Mouse (Mus musculus) kidney, embryonic 16.5 days (tissue): ENCODE measurements at regions not wholly inside any gene's neighbourhood (a gene's known extent, or its start where the extent isn't known, plus 50 kb on each side); places are given as distances from the start of the nearest gene placed in this dataset.

Source experiments
- ATAC-seq: fragments of 200-750 bp; cut with Nextera tagmentation; 2 replicates; pipeline ENCODE4 v1.8.0; 2017; ENCODE audit warnings: moderate TSS enrichment; ENCODE audit not compliant: low FRiP score, low TSS enrichment
- H3K27ac ChIP-seq: fragments of 300-500 bp; sonication (generic); 2 replicates; pipeline ENCODE4 v1.5.1; 2014; ENCODE audit warnings: low read length
- H3K27me3 ChIP-seq: fragments of 300-500 bp; sonication (generic); 2 replicates; pipeline ENCODE4 v1.6.1; 2014; ENCODE audit warnings: low read length, control low read depth, mixed read lengths; ENCODE audit not compliant: insufficient read depth
- H3K36me3 ChIP-seq: fragments of 300-500 bp; sonication (generic); 2 replicates; pipeline ENCODE4 v1.6.1; 2014; ENCODE audit warnings: low read length, control low read depth, mixed read lengths; ENCODE audit not compliant: insufficient read depth
- H3K4me1 ChIP-seq: fragments of 300-500 bp; sonication (generic); 2 replicates; pipeline ENCODE4 v1.6.1; 2014; ENCODE audit warnings: low read length, control low read depth, mixed read lengths; ENCODE audit not compliant: insufficient read depth
- H3K4me2 ChIP-seq: fragments of 300-500 bp; sonication (generic); replicated peaks from 2 replicates; pipeline ENCODE4 v1.6.1; 2014; ENCODE audit warnings: low read depth, low read length
- H3K4me3 ChIP-seq: fragments of 300-500 bp; sonication (generic); 2 replicates; pipeline ENCODE4 v1.5.1; 2014; ENCODE audit warnings: mild to moderate bottlenecking, low read length
- H3K9ac ChIP-seq: fragments of 300-500 bp; sonication (generic); replicated peaks from 2 replicates; pipeline ENCODE4 v1.6.1; 2014; ENCODE audit warnings: low read length
- H3K9me3 ChIP-seq: fragments of 300-500 bp; sonication (generic); 2 replicates; pipeline ENCODE4 v1.6.1; 2016; ENCODE audit warnings: low read length, control low read depth
- WGBS: fragments of 180-500 bp; shearing (Covaris S2); extraction: QIAGEN DNeasy Blood & Tissue Kit; methylation state at CpG from one replicate; pipeline ENCODE4 v1.1.7; 2014; 5-methylcytosine and 5-hydroxymethylcytosine counted together

GRCm38 (mm10) chr8:11077138-11077537 lies 68.9 kb upstream of the Irs2 start:
- H3K4me3 ChIP-seq, result peak overlapping the region; percentile 10; the same call in 1 of the 2 replicates
- H3K27ac ChIP-seq, result no peak overlapping the region

GRCm38 (mm10) chr8:11071162-11071561 lies 62.9 kb upstream of the Irs2 start:
- H3K4me2 ChIP-seq, result no peak overlapping the region
- H3K27me3 ChIP-seq, result no peaks in the 10 kb centered on the region
- H3K36me3 ChIP-seq, result no peaks in the 10 kb centered on the region
- ATAC-seq, result peak; percentile 84; the same call in 1 of the 2 replicates
- no peaks in the 10 kb centered on the region for H3K4me1 ChIP-seq
- no peak overlapping the region for H3K4me3 ChIP-seq
- H3K9ac ChIP-seq, result no peak overlapping the region
- no peak overlapping the region for H3K27ac ChIP-seq
- WGBS, result 59% methylated on average over 2 of the region's 2 CpGs
- no peaks in the 10 kb centered on the region for H3K9me3 ChIP-seq

More at GRCm38 (mm10) chr8:11077138-11077537, 68.9 kb upstream of the Irs2 start:
- Histone ChIP-seq H3K27me3 (no peaks in the 10 kb centered on the region), H3K9ac (no peak overlapping the region), H3K36me3 (no peaks in the 10 kb centered on the region), H3K4me1 (peaks cover 11% of the 10 kb centered on the region; the same call in 1 of the 2 replicates), H3K9me3 (no peaks in the 10 kb centered on the region), H3K4me2 (peak overlapping the region; percentile 38)
- WGBS, result 39% methylated on average over 9 of the region's 9 CpGs
- ATAC-seq, result no peak

DNA sequence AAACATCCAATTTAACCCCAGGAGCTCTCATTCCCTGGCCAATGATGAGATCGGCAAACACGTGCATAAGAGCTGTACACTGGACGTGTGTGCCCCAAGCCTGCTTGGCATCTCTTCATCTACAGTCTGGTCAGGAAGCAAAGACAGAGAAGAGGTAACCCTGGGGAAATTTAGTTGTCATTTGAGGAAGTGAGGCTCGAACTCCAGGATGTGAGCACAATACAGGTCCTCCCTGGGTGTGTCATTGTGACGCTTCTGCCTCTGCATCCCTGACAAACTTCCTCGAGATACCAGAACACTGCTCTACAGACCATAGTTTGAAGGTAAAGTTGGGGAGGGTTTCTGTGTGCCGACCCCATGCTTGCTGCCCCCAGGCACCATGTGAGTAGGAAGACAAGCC lies 59.2 kb upstream of the Irs2 start:
- Histone ChIP-seq H3K36me3 (no peaks in the 10 kb centered on the region), H3K27me3 (peaks cover 3% of the 10 kb centered on the region; the same call in 1 of the 2 replicates), H3K9ac (no peak overlapping the region), H3K4me3 (no peak overlapping the region), H3K27ac (no peak overlapping the region), H3K4me2 (no peak overlapping the region), H3K4me1 (no peaks in the 10 kb centered on the region), H3K9me3 (no peaks in the 10 kb centered on the region)
- 83% methylated on average over 7 of the region's 7 CpGs for WGBS
- no peak for ATAC-seq

DNA sequence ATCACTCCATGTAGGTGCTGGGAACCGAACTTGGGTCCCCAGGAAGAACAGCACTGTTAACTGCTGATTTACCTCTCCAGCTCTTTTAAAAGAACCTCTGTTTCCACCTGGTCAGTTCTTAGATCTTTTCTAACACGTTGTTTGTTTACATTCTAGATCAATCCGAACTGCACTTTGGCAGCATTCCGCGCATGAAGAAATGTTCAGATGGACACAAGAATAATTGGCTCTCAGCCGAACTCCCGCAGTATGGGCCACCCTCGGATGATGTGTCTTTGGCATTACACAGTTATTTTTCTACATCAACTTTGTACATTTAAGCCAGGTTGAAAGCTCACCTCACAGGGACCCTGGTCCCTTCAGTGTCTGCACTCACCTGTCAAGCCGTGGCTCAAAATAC lies 57.7 kb upstream of the Irs2 start:
- H3K9ac ChIP-seq, result no peak overlapping the region
- H3K27ac ChIP-seq, result no peak overlapping the region
- H3K36me3 ChIP-seq, result no peaks in the 10 kb centered on the region
- H3K4me2 ChIP-seq, result no peak overlapping the region
- no peak for ATAC-seq
- no peaks in the 10 kb centered on the region for H3K9me3 ChIP-seq
- H3K4me3 ChIP-seq, result no peak overlapping the region
- WGBS, result 85% methylated on average over 9 of the region's 9 CpGs
- H3K27me3 ChIP-seq, result peaks cover 3% of the 10 kb centered on the region; the same call in 1 of the 2 replicates
- H3K4me1 ChIP-seq, result no peaks in the 10 kb centered on the region

- no peak overlapping the region for H3K4me3 ChIP-seq
- ATAC-seq, result no peak
- no peak overlapping the region for H3K9ac ChIP-seq
- no peaks in the 10 kb centered on the region for H3K4me1 ChIP-seq
- H3K27me3 ChIP-seq, result peaks cover 3% of the 10 kb centered on the region; the same call in 1 of the 2 replicates
- no peak overlapping the region for H3K4me2 ChIP-seq
- H3K27ac ChIP-seq, result no peak overlapping the region
- WGBS, result 58% methylated on average over 4 of the region's 4 CpGs
- no peaks in the 10 kb centered on the region for H3K36me3 ChIP-seq
- no peaks in the 10 kb centered on the region for H3K9me3 ChIP-seq
Measured at GRCm38 (mm10) chr8:11065303-11065702, 57.0 kb upstream of the Irs2 start.

DNA sequence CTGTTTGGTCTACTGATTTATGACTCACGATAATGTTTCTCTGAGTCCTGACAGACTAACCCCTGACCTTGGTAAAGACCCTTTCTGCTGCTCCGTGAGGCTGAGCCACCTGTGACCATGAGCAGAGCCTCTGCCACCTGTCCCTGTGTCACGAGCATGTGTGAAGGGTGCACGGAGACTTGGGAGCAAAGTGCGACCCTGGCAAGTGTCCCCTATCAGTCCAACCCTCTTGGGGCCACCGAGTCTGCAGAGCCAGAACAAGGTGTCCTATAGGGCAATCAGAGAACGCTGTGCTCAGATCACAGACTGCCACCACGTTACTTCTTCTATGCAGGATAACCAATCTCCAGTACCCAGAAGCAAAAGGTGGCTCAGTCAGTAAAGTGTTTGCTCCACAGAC lies 54.8 kb upstream of the Irs2 start:
- Histone ChIP-seq H3K4me1 (no peaks in the 10 kb centered on the region), H3K4me3 (no peak overlapping the region), H3K27me3 (peaks cover 10% of the 10 kb centered on the region), H3K4me2 (no peak overlapping the region), H3K9me3 (no peaks in the 10 kb centered on the region), H3K27ac (no peak overlapping the region), H3K9ac (no peak overlapping the region), H3K36me3 (no peaks in the 10 kb centered on the region)
- no peak for ATAC-seq
- WGBS, result 56% methylated on average over 8 of the region's 8 CpGs

GRCm38 (mm10) chr8:11062348-11062946 lies 54.2 kb upstream of the Irs2 start:
- no peak overlapping the region for H3K27ac ChIP-seq
- 61% methylated on average over 3 of the region's 3 CpGs for WGBS
- no peak overlapping the region for H3K4me3 ChIP-seq
- H3K9me3 ChIP-seq, result no peaks in the 10 kb centered on the region
- H3K27me3 ChIP-seq, result peaks cover 16% of the 10 kb centered on the region
- no peak overlapping the region for H3K4me2 ChIP-seq
- ATAC-seq, result no peak
- H3K36me3 ChIP-seq, result no peaks in the 10 kb centered on the region
- H3K9ac ChIP-seq, result no peak overlapping the region
- no peaks in the 10 kb centered on the region for H3K4me1 ChIP-seq

DNA sequence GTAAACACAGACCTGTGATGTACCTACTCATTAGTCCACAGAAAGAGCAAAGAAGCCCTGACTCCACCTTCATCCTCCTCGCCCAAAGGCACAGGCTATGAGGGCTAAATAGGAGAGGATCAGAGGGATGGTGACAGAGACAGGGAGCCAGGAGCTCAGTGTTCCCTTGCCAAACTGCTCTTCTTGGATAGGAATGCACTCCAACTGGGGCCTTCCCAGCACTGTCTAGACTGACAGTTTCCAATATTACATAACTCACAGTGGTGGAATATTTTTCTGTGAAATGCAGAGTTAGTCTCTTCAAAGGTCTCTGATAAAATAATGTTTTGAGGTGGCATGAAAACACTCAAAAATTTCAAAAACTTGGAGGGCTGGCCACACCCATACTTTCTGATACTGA lies 53.5 kb upstream of the Irs2 start:
- Histone ChIP-seq H3K27ac (no peak overlapping the region), H3K4me2 (no peak overlapping the region), H3K9me3 (no peaks in the 10 kb centered on the region), H3K4me3 (no peak overlapping the region), H3K9ac (no peak overlapping the region), H3K4me1 (no peaks in the 10 kb centered on the region), H3K27me3 (peaks cover 17% of the 10 kb centered on the region), H3K36me3 (no peaks in the 10 kb centered on the region)
- ATAC-seq, result no peak
- 78% methylated on average over 1 of the region's 1 CpGs for WGBS

DNA sequence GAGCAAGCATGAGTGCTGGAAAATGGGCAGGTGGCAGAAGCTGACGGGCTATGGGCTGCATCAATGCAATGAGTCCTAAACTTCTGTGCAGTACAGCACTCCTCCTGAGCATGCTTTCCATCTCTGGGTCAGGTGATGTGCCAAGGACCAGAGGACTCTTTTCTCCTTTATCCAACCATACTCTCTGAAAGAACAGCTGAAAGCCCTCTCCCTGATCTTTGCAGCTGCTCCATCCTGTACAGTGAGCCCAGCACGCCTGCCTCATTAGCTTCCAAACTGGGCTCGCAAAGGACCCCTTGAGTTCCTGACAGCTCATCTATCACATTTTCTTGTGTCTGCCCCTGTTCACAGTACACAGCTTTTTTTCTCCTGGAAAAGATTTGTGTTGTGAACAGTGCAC lies 52.3 kb upstream of the Irs2 start:
- H3K36me3 ChIP-seq, result no peaks in the 10 kb centered on the region
- no peak overlapping the region for H3K4me2 ChIP-seq
- H3K9ac ChIP-seq, result no peak overlapping the region
- 34% methylated on average over 3 of the region's 3 CpGs for WGBS
- H3K9me3 ChIP-seq, result no peaks in the 10 kb centered on the region
- H3K27me3 ChIP-seq, result peaks cover 17% of the 10 kb centered on the region
- peaks cover 7% of the 10 kb centered on the region; the same call in 1 of the 2 replicates for H3K4me1 ChIP-seq
- H3K4me3 ChIP-seq, result no peak overlapping the region
- no peak for ATAC-seq
- no peak overlapping the region for H3K27ac ChIP-seq

- Histone ChIP-seq H3K4me2 (no peak overlapping the region), H3K9me3 (no peaks in the 10 kb centered on the region), H3K27ac (no peak overlapping the region), H3K4me3 (no peak overlapping the region), H3K36me3 (no peaks in the 10 kb centered on the region), H3K4me1 (peaks cover 12% of the 10 kb centered on the region; the same call in 1 of the 2 replicates), H3K27me3 (peaks cover 14% of the 10 kb centered on the region), H3K9ac (no peak overlapping the region)
- 85% methylated on average over 3 of the region's 3 CpGs for WGBS
- ATAC-seq, result no peak
Measured at GRCm38 (mm10) chr8:11058392-11058791, 50.1 kb upstream of the Irs2 start.
